Mouse (Mus musculus) heart, adult 2 months (tissue): ENCODE results near the gene Dcst1.

ENCODE experiments used
- CTCF ChIP-seq: fragments of 200-600 bp; IDR thresholded peaks from 2 replicates; pipeline ENCODE4 v1.8.1; 2022; ENCODE audit warnings: antibody characterized with exemption, mild to moderate bottlenecking, moderate library complexity
- EP300 ChIP-seq: fragments of 200-500 bp; IDR thresholded peaks from 2 replicates; pipeline ENCODE4 v1.6.1; 2011; ENCODE audit warnings: low read depth, low read length, control low read depth; ENCODE audit not compliant: insufficient read depth
- POLR2A ChIP-seq: fragments of 200-500 bp; IDR thresholded peaks from 2 replicates; pipeline ENCODE4 v1.6.1; 2011; ENCODE audit warnings: mild to moderate bottlenecking, low read depth, low read length, control low read depth; ENCODE audit not compliant: insufficient read depth

GRCm38 (mm10) chr3:89355512-89355902 is 9.5 kb downstream of the Dcst1 start:
- TF ChIP-seq CTCF (no peak), EP300 (no peak), POLR2A (no peak)
